Mouse (Mus musculus) erythroblast, embryonic 14.5 days (primary cell): ENCODE data around the gene Sox5.

Experiments
- GATA1 ChIP-seq: IDR thresholded peaks from 2 replicates; pipeline ENCODE4 v1.6.1; 2012; ENCODE audit warnings: low read length, inconsistent platforms, mixed read lengths
- TAL1 ChIP-seq: IDR thresholded peaks from 3 replicates; pipeline ENCODE4 v1.6.1; 2012; ENCODE audit warnings: low read length, inconsistent platforms, mixed read lengths

- TF ChIP-seq GATA1, result no peak
- TF ChIP-seq TAL1, result no peak
These were observed 8.8 kb downstream of the Sox5 start for GRCm38 (mm10) chr6:144772985-144773384.
